Mouse (Mus musculus) frontal cortex, postnatal 36 days (tissue): ENCODE results near the gene C130050O18Rik.
A peak's percentile ranks its signal among the peaks of the same experiment; 100 is the strongest.

Source experiments
- DNase-seq, 2 experiments: peaks; one replicate each; pipeline ENCODE4 v3.0.0; 2022; ENCODE audit warnings: low spot score in 2 of 2

The C130050O18Rik gene

DNA sequence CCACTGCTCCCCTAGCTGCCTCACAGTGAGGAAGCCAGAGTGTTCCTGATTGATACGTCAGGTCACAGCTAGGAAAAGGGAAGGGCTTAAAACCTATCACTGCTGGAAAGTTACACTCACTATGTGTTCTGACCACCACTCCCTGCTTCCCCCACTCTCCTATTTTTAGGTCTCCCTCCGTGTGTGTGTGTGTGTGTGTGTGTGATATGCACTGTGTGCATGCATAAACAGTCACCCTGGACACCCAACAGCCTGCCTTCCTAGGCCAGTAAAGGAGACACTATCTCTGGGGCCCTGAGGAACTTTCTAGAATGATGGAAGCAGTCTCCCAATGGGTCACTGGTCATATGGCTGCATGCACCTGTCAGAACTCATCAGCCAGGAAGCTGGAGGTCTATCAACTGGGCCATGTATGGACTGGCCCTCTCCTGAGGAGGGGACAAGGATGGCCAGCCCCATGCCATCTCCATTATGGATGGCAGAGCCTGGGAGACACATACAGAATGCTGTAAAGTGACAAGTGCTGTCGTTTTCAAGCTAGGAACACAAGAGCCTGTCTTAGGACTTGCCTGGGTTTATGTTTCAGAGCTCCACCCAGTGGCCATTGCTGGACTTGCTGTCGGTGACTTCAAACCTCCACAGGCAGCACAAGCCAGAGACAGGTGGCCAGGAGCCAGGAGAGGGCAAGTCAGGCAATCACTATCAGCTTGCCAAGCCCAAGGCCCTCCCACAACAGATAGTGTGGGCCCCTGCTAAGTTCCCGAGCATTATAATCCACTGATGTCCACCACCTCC, 6.9 kb upstream of the C130050O18Rik start:
- DNase-seq: peak; percentile 88 to 94

DNA sequence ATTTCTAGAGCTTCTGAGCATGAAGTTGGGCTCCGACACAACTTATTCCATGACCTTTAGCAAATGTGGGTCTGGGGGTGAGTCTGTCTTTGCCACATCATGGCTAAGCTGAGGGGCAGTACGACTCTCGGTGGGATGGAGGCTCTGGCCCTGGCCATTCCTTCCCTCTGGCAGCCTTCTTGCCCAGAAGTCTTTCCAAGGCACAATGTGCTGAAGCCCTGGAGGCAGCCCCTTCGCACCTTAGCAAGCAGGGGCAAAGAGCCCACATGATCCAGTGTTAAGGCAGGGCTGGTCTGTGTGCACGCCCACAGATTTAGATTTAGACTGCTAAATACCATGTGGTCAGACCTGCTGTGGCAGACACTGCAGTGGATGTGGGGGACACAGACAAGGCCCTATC, 6.3 kb upstream of the C130050O18Rik start:
- no peak for DNase-seq

DNA sequence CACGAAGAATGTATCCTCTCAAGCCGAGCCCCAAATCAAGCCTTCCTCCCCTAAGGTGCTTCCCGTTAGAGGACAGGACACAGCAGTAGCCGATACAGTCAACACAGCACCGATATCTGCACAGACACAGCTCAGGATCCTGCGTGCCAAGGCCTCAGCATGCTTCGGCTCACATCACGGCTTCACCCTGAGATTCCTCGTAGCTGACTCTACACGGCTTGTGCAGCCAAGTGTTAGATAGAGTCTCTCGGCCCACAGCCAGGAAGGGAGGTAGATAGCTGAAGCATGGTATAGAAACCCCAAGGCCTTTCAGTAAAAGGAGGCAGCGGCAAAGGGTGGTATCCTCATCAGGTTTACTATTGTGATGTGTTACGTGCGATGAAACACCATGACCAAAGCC, 5.1 kb upstream of the C130050O18Rik start:
- no peak for DNase-seq

DNA sequence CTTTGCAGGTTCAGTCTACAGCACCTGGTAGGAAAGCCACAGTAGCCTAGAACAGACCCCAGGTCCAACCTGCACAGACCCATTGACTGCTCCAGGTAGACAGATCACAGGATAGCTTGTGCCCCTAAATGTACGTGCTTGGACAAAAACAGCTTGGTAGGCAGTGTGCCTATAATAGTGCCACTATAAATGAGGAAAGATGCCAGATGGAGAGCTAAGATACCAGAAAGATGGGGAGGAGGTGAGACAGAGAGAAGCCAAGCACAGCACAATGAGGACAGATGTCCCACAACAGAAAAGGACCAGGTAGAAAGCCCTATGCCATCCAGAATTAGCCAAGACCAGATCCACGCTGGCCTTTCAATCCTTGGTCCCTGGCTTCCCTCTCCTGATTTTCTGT, 3.0 kb upstream of the C130050O18Rik start:
- DNase-seq: no peak

DNA sequence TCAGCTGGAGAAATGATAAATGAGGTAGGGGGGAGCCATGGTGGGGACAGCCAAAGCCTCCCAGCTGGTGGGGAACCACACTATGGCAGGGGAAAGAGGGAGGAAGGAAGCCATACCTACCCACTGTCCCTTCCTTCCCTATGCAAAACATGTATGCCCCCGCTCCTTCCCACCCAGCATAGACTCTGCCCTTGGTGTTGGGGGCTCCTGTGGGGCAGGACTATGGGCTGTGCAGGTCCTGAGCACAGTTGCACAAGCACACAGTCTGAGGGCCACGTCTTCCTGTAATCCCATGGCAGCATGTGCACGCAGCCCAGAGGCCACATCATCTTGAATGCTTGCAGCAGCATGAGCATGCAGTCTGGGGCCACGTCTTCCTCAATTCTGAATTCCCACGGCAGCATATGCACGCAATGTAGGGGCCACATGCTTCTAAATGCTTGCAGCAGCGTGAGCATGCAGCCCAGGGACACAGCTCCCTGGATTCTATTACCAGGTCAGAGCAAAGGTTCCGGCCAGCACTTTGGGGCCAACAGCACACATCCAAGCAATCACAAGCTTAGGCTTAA, 1.3 kb upstream of the C130050O18Rik start:
- no peak for DNase-seq

DNA sequence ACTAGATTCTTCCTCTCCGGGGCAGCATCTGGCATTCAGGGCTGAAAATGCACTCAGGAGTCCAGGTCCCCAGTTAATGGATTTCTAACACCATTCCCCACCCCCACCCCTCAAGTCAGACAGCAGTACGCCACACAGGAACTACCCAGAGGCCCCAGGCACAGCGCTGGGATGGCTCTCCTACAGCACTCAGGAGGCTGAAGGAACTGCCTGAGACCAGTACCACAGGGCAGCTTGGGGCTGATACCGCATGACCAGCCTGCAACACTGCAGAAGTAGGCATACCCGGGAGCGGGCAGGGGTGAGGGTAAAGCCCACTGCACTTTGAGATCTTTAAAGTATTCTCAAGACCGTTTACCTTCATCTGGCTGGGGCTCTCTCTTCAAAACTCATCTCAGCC, 398 bp downstream of the C130050O18Rik start:
- no peak for DNase-seq

DNA sequence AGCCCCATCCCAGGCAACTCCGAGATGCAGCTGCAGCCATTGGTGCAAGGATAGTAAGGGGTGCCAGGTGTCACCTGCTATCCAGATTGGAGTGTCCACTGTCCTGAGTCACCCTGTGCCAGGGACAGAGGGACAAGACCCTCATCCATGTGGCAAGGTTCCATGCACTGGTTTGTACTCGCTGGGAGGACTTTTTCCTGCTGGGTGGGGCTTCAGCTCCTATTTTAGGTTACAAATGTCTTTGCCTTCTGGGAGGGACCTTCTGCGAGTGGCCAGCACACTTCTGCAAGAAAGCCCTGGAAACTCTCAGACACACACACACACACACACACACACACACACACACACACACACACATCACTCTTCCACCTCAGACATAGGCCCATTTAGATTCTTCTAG, 873 bp downstream of the C130050O18Rik start:
- DNase-seq: no peak

DNA sequence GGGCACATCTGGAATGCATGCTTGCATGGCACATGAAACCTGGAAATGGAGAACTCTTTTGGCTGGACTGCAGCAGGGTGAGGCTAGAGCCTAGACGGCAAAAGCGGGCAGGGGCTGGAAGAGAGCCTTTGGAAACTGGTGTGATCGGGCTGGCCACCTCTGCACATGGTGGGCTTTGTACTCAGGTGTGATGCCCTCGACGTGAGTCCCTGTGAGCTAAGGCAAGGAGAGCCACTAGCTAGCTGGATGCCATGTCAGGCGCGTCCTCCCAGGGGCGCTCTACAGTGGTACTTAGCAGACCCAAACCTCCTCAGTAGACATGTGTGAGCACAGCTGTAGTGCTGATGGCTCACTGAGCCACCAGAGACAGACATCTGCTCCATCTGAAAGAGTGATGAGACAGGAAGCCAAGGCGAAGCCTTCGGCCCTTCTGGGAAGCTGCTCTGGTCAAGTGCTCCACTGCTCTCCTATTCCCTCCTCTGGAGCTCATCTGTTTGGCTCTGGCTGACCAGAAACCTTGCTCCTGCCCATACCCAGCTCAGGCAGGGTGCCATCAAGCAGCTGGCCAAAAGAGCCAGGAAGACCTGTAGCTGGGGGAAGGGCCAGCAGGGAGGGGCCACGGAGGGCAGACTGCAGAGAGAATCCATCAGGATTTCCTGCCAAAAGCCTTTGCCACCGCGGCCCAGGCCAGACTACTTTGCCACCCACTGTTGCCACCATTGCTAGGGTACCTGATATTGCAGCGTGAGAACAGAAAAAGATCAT, 2.2 kb downstream of the C130050O18Rik start:
- DNase-seq: no peak

DNA sequence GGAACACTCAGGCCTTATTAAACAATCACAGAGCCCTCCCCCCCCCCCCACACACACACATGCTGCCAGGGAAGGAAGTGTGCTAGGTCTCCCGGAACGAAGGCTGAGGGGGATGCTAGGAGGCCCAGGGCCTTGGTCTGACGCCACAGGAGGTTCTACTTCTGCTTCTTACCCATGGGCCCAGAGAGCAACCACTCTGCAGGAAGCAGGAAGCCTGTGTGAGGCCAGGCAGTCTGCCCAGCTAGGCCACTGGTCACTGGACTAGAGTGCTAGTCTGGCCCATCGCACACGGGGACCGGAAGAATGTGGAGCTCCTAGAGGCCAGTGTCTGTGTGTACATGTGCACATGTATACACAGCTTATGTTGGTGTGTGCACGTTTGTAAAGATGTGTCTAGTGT, 3.4 kb downstream of the C130050O18Rik start:
- DNase-seq: no peak

DNA sequence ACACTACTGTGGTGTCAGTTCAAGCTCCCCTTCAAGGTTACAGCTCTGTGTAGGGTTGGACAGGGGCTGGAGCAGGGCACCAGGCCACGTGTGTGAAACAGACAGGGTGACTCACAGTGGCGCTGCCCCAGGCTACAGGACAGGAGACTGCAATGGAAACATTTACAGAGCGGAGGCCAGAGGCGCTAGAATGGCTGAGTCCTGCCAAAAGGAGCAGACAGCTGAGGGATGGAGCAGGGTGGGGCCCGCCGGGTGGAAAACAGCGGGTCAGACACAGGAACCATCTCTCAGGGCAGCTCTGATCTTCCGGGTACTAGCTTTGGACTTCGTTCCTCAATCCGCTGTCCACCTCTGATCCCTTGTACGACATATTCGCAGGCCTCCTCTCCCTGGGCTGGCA, 4.3 kb downstream of the C130050O18Rik start:
- DNase-seq: no peak

DNA sequence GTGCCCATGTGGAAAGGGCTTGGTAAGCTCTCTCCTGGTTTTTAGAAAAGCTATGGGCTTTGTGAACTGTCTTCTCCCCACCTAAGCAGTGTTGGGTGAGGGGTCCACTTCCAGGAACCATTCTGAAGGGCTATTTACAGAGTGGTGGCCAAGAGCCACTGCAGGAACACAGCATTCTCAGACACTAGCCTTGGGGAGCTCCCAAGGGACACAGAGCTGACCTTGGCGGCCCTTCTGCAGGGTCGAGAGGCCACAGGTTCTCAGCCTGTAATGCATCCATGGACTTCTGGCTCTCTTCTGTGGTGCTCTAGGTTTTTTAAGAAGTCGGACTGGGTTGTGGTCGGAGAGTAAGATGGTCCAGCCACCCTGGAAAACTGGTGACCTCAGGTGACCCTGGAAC, 5.0 kb downstream of the C130050O18Rik start:
- no peak for DNase-seq

DNA sequence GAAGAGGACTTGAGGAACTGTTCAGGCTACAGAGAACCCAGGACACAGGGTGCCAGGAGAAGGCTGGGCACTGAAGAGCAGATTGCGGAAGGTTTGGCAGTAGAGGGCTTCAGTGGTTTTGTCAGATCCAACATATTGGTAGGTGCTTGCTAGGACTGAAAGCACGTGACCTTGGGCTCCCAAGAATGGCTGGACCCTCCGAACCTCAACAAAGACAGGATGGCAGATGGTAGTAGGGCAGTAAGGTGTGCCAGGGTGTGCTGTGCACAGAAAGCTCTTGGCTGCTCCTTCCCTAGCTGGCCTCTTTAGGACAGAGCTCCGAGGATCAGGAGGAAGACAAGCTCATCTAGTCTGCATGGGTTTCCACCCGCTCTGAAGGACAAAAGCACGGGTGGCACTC, 6.0 kb downstream of the C130050O18Rik start:
- DNase-seq: no peak

DNA sequence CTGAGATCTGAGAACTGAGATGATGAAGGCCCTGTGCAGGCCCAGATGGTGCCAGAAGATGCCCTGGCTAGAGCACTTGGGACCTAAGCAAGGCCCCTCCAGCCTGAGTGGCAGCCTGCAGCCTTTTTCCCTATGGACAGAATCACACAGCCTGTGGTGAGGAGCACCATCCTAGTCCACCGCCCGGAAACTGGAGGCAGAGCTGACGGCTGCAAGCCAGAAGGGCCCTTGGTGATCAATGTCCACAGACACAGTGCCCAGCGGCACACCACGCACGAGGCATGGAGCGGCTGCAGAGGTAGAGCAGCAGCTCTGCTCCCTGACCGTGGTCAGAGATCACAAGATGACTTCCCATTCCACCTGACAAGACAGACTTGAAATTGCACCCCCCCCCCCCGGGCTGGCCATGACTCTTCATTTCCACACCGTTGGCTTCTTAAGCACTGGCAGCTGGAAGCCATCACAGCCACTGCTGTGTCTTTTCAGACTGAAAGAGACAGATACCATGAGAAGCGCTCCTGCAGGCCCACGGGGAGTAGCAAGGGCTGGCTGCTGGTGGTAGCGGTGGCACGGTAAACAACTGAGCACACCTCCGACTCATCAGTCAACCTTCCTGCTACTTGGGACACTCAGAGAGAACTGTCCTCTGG, 6.7 kb downstream of the C130050O18Rik start:
- no peak for DNase-seq

DNA sequence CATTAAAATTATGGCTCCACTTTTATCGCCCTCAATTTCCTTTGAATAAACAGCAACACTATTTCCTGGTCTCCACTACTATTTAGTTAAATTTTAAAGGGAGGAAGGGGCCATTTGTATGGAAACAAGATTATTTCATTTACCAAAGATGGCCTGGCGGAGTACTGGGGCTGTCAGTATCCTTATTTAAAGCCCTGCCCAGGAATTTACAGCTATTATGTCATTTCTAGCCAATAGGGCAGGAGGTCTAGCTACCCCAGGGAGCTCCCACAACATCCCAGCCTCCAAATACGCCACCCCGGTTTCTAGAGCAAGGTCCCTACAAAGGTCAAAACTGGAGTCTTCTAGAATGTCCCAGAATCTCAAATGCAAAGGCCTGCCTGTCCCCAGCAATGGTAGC, 8.5 kb downstream of the C130050O18Rik start:
- no peak for DNase-seq

DNA sequence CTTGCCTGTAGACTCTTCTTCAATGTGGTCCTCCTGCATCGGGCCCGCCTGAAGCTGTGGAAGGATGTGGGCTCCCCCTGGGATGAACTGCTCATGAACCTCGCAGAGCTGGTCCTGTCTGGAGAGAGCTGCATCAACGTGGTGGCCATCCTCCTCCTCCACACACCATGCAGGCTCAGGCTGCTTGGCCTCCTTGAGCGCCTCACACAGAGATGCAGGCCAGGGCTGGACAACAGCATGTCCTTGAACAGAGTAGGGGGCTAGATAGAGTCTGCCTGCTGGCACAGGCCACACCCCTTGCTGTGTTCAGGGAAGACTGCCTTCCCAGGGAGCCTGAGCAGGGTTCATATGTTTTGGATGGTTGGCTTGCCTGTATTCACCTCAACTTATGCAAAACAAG, 9.9 kb downstream of the C130050O18Rik start:
- DNase-seq: no peak

DNA sequence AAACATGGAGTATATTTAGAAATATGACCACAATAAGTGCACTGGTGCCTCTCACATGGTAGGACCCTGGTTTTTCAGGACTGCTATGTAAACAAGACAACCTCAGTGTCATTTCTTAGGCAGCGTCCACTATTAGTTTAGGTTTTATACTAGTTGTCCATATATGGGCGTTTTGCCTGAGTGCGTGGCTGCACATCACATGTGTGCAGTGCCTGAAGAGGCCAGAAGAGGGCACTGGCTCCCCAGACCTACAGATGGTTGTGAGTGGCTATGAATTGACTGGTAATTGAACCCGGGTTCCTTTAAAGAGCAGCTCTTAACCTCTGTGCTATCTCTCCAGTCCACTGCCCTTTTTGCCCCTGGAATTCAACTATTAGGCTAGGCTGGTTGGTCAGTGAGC, 11.9 kb downstream of the C130050O18Rik start:
- DNase-seq: no peak

DNA sequence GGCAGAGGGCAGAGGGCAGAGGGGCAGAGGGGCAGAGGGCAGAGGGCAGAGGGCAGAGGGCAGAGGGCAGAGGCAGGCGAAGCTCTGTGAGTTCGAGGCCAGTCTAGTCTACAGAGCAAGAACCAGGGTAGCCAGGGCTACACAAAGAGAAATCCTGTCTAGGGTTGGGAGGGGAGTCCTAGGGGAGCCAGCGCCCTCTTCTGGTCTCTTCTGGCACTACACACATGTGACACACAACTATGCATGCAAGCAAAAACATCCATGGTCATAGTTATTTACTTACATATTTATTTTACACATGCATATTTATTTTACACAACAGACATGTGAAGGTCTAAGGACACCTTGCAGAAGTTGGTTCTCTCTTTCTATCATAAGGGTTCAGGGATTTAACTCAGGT, 12.4 kb downstream of the C130050O18Rik start:
- DNase-seq: no peak

DNA sequence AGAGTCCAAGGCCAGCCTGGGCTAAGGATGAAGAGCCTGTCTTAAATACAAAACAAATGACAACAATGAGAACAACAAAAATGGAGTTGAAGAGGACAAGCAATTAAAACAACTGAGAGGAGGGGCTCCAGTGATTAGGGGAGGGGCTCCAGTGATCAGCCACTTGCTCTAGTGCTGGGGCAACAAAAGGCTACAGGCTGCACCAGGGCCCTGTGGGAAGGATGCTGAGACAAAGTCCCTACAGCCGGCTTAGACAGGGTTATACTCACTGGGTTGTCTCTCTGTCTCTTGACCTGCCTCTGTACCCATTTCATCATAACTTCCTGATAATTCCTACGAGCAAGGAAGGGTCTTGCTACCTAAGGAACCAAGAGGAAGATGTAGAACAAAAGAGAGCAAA, 13.0 kb downstream of the C130050O18Rik start:
- no peak for DNase-seq

DNA sequence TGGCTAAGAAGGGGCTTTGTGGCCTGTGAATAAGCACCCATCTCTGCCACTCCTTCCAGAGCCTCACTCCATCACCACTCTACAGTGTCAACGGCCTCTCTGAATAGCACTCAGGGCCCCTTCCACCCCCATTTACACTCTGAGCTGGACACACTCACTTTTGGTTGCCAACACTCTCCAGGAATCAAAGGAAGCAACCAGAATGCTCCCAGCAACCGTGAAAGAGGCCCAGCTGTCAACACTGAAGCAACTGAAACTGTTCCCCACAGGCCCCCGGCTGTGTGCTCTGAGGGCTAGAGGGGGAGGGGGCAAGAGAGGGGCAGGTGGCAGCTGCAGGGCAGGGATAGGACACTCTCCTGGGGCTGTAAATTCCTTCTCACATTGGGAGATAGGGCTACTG, 13.6 kb downstream of the C130050O18Rik start:
- no peak for DNase-seq

DNA sequence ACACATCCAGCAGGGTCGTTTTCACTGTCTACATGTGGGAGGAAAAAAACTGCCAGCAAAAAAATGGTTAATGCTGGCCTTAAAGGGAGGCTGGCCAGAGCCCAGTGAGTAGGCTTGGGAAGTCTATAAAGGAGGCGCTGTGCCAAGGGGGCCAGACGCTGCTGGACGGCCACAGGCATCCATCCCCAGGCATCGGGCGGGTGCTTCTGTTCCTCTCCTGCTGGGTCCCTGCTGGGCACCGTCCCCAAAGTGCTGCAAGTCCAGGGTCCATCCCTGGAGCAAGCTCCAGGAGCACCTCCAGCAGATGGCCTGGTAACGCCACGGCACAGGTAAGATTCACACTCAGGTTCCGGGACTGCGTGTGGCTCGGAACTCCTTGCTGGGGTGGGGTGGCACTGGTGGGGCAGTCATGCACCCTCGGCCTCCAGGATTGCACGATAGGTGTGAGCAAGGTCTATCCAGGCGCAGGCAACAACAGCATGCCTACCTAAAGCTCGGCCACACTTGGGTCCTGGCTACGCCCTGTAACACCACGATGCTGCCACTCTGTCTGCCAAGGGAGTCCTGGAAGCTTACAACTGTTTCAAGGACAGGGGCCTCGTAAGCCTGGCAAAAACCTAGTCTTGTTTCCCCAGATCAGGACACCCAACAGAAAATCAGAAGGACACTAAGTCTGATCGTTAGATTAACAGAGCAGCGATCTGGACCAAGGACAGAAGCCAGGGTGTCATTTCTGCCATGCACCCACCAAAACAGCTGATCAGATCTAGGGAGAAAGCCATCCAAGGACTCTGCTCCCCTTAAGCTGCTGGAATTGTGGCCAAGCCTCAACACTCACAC, 18.2 kb downstream of the C130050O18Rik start, which contains the start of gene Gper1:
Gene Gper1 (plus strand): TSS at position 126 of the 840 bp plus-strand sequence.
- DNase-seq: no peak

DNA sequence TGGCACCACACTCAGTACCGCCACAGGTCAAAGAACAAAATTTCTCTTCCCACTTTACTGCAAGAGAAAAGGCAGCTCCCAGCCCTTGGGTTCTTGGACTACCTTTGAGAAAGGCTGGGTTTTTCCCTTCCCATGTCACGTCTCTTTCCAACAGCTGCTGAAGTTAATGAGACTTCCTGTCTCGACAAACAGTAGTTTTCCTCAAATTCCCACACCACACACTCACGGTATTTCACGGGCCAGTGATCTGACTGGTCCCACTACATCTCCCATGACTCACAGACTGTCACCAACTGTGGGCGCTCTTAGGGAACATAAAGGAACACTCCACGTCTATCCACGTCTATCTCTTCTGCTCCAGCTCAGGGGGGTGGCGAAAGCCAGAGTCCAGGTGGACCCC, 20.1 kb downstream of the C130050O18Rik start:
- no peak for DNase-seq
